Mouse (Mus musculus): Measurements from ENCODE around the gene B130006D01Rik.

The B130006D01Rik gene

DNA sequence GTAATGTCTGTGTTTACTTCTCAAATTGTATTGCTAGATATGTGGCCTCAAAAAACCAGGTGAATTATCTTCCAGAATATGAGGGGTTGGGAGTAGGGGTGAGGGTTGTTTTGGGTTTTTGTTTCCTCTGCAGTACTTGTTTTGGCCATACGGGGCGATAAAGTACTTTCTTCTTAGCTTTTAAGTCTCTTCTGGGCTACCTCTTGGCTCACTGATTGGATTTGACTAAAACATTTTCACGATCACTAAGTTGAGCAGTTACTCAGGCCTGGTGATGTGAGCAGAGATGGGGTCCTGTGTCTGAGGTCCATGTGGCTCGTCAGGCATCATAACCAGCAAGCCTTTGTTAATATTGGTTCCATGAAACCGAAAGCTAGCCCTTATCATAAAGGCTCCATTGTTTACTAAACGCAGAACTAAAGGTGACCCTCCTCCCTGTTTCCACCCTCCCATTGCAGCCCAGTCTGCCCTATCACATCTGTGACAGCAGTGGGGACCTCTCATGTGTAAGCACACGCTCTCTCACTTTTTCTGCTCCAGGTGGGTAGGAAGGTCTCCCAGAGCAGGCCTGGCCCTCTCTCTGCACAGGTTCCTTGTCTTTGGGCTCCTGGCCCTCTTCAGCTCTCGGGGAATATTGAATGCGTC lies 47.5 kb downstream of the B130006D01Rik start:
- no peak for DNase-seq (ENCODE audit: low read depth, low spot score)

- DNase-seq (ENCODE audit: low read depth, low spot score), result no peak
Observed at GRCm38 (mm10) chr11:95771665-95772064, 48.3 kb downstream of the B130006D01Rik start.

DNA sequence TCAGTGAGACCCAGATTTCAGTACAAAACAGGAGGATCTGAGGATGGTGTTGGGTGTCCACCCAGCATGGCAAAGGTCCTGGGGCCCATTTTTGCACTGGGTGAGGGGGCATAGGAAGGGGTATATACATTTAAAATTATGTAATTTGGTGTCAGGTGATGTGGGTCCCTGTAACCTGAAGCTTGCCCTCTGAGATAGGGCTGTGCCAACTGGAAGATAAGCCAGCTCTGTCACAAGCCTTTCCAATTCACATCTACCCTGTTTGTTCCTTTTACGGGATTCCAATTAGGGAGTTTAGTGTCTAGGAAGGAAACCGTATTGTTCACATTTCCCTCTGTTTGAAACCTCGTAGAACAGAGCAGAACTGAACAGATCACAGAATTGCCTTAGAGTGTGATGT lies 49.9 kb downstream of the B130006D01Rik start:
- DNase-seq (ENCODE audit: low read depth, low spot score), result no peak
